Mouse (Mus musculus): ENCODE measurements at regions not wholly inside any gene's neighbourhood (a gene's known extent, or its start where the extent isn't known, plus 50 kb on each side); places are given as distances from the start of the nearest gene placed in this dataset.

DNA sequence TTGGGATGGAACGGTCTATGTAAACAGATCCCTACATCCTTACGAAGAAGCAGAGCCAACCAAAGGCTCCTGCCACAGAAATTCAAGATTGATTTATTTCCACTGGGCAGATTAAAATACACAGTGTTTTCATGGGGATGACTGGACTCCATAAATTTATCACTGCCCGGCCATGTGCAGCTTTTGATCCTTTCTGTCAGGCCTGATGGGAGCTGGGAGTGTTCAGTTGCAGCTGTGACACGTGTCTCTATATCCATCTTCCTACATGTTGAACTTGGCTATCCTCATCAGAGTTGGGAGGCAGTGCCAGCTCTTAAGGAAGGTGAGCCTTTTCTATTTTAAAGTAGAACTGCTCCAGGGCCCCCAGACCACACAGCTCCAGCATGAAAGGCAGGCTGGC lies 218.9 kb downstream of the Wdr11 start:
- H3K4me3 ChIP-seq (ENCODE audit: low read depth, low read length), result no peak overlapping the region
- no peak overlapping the region for H3K9ac ChIP-seq (ENCODE audit: low read depth, low read length)
- H3K36me3 ChIP-seq (ENCODE audit: control insufficient read depth, insufficient read depth, low read length), result no peaks in the 10 kb centered on the region
- no peaks in the 10 kb centered on the region for H3K4me1 ChIP-seq (ENCODE audit: control insufficient read depth, insufficient read depth, low read length)
- H3K9me3 ChIP-seq (replicated peaks; ENCODE audit: control insufficient read depth, low read length), result no peaks in the 10 kb centered on the region
- no peak overlapping the region for H3K27ac ChIP-seq (ENCODE audit: low read depth, low read length)
- H3K4me2 ChIP-seq, result no peak overlapping the region
- 64% methylated on average over 4 of the region's 4 CpGs for WGBS (ENCODE audit: insufficient replicate concordance)
- H3K27me3 ChIP-seq (ENCODE audit: control insufficient read depth, insufficient read depth, low read length), result no peaks in the 10 kb centered on the region
- ATAC-seq (replicated peaks; ENCODE audit: insufficient number of reproducible peaks, low FRiP score, low TSS enrichment), result no peak

DNA sequence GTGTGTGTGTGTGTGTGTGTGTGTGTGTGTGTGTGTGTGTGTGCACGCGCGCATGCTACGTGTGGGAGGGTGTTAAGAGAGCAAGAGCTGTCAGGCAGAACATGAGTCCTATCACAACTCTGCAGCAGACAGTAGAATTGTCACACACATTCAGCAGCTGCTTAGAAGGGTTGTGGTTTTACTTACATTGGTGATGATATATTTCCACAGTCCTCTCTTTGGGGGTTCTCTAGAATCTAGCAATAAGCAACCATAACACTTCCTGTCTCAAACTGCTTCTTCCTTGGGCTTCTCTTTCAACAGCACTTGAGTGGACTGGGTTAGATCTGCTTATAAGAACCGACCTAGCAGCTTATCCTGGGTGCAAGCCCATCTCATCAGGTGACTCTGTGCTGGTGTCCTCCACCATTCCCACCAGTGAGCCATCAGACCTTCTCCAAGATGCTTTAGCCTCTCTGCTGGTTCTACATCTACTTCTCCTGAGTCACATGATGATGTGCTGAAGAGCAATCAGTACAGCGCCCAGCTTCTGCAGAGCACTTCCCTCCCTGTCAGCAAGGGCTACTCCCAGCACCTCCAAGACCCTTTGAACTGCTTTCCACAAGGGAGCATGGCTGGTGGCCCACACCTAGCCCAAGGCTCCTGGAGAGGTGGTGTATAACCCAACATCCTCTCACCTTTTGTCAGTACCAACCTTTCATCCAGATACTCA lies 222.6 kb downstream of the Wdr11 start:
- Histone ChIP-seq H3K9me3 (replicated peaks; ENCODE audit: control insufficient read depth, low read length) (no peaks in the 10 kb centered on the region), H3K4me1 (ENCODE audit: control insufficient read depth, insufficient read depth, low read length) (no peaks in the 10 kb centered on the region), H3K27me3 (ENCODE audit: control insufficient read depth, insufficient read depth, low read length) (no peaks in the 10 kb centered on the region), H3K9ac (ENCODE audit: low read depth, low read length) (no peak overlapping the region), H3K4me2 (no peak overlapping the region), H3K36me3 (ENCODE audit: control insufficient read depth, insufficient read depth, low read length) (no peaks in the 10 kb centered on the region), H3K4me3 (ENCODE audit: low read depth, low read length) (no peak overlapping the region), H3K27ac (ENCODE audit: low read depth, low read length) (no peak overlapping the region)
- 61% methylated on average over 6 of the region's 6 CpGs for WGBS (ENCODE audit: insufficient replicate concordance)
- no peak for ATAC-seq (replicated peaks; ENCODE audit: insufficient number of reproducible peaks, low FRiP score, low TSS enrichment)

DNA sequence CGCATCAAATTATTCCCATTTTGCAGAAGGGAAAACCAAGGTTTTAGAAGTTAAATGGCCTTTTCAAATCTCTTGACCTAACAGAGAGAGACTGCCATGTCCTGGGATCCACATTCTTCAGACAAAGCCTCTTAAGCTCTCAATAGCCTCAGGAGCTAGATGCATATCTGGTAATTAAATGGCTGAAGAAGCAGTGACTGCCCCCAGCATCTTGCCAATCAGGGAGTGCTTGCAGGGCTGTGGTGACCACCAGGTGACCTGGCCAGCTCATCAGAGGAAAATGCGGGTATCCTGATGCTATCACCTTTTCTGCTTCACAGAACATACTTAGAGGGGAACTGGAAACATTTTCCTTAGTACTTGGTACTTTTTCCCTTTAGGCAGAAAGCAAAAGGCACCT lies 227.2 kb downstream of the Wdr11 start:
- Histone ChIP-seq H3K27ac (ENCODE audit: low read depth, low read length) (no peak overlapping the region), H3K9ac (ENCODE audit: low read depth, low read length) (no peak overlapping the region)
- WGBS (ENCODE audit: insufficient replicate concordance), result 76% methylated on average over 2 of the region's 2 CpGs

DNA sequence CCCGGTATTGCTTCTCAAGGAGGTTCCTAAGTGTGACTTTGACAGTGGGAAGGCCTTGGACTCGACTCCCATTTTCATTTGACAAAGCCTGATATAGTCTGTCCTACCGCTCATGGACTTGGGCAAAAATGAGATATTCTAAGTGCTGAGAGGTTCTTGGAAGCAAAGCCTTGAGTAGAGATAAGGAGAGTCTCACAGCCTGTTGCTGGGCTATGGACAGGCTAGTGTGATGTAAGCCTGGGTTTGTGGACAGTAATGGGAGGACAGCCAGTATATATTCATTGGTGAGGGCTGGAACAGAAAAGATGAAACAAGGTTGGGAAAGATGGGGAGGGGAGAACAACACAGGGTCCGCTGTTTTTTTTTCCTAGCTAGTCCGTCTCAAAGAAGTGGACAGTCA lies 228.0 kb downstream of the Wdr11 start:
- no peak overlapping the region for H3K4me2 ChIP-seq
- no peaks in the 10 kb centered on the region for H3K27me3 ChIP-seq (ENCODE audit: control insufficient read depth, insufficient read depth, low read length)
- no peak for ATAC-seq (replicated peaks; ENCODE audit: insufficient number of reproducible peaks, low FRiP score, low TSS enrichment)
- no peak overlapping the region for H3K9ac ChIP-seq (ENCODE audit: low read depth, low read length)
- no peak overlapping the region for H3K27ac ChIP-seq (ENCODE audit: low read depth, low read length)
- 62% methylated on average over 5 of the region's 5 CpGs for WGBS (ENCODE audit: insufficient replicate concordance)
- H3K4me3 ChIP-seq (ENCODE audit: low read depth, low read length), result no peak overlapping the region
- no peaks in the 10 kb centered on the region for H3K36me3 ChIP-seq (ENCODE audit: control insufficient read depth, insufficient read depth, low read length)
- H3K4me1 ChIP-seq (ENCODE audit: control insufficient read depth, insufficient read depth, low read length), result peaks cover 5% of the 10 kb centered on the region; the same call in 1 of the 2 replicates
- H3K9me3 ChIP-seq (replicated peaks; ENCODE audit: control insufficient read depth, low read length), result no peaks in the 10 kb centered on the region

More for the DNA sequence above, 227.2 kb downstream of the Wdr11 start:
- no peak overlapping the region for H3K4me3 ChIP-seq (ENCODE audit: low read depth, low read length)
- H3K4me1 ChIP-seq (ENCODE audit: control insufficient read depth, insufficient read depth, low read length), result peaks cover 5% of the 10 kb centered on the region; the same call in 1 of the 2 replicates
- no peak overlapping the region for H3K4me2 ChIP-seq
- no peaks in the 10 kb centered on the region for H3K27me3 ChIP-seq (ENCODE audit: control insufficient read depth, insufficient read depth, low read length)
- H3K9me3 ChIP-seq (replicated peaks; ENCODE audit: control insufficient read depth, low read length), result no peaks in the 10 kb centered on the region
- no peaks in the 10 kb centered on the region for H3K36me3 ChIP-seq (ENCODE audit: control insufficient read depth, insufficient read depth, low read length)
- no peak for ATAC-seq (replicated peaks; ENCODE audit: insufficient number of reproducible peaks, low FRiP score, low TSS enrichment)

DNA sequence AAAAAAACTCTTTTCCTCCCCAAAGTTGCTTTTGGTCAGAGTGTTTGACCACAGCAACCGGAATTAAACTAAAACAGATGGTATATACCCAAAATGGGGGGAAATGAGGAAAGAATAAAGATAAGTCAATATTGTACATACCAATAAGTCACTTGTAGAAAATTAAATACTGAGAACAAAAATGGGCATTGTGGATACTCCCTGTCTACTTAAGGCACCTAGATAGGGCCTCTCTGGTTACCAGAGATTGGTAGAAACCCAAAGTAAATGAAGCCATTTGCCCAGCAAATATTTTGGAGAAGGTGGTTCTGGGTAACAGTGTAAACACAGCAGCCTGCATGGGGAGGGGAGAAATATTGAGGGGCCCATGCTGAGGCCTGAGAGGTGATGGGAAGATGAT lies 237.3 kb downstream of the Wdr11 start:
- H3K36me3 ChIP-seq (ENCODE audit: control insufficient read depth, insufficient read depth, low read length), result no peaks in the 10 kb centered on the region
- no peak overlapping the region for H3K4me2 ChIP-seq
- no peak overlapping the region for H3K9ac ChIP-seq (ENCODE audit: low read depth, low read length)

DNA sequence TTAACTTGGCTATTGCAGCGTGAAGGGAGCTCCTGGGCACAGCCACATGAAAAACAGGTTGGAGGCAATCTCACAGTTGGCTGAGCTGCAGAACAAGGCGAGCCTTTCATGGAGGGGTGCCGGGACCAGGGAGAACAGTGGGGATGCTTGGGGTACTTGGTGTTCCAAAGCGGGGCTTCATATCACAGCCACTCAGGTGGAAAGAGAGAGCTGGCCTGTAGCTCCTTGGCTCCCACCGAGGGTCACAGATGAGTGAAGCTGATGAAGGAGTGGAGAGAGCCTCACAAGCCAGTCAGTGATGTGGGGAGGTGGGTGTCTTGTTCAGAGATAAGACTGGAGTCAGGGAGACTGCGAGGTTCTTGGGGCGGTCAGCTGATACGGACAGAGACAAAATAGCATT lies 241.2 kb downstream of the Wdr11 start:
- no peak overlapping the region for H3K4me2 ChIP-seq
- no peak for ATAC-seq (replicated peaks; ENCODE audit: insufficient number of reproducible peaks, low FRiP score, low TSS enrichment)
- no peak overlapping the region for H3K27ac ChIP-seq (ENCODE audit: low read depth, low read length)
- WGBS (ENCODE audit: insufficient replicate concordance), result 53% methylated on average over 8 of the region's 8 CpGs
- no peaks in the 10 kb centered on the region for H3K4me1 ChIP-seq (ENCODE audit: control insufficient read depth, insufficient read depth, low read length)
- H3K9ac ChIP-seq (ENCODE audit: low read depth, low read length), result no peak overlapping the region
- no peak overlapping the region for H3K4me3 ChIP-seq (ENCODE audit: low read depth, low read length)
- H3K27me3 ChIP-seq (ENCODE audit: control insufficient read depth, insufficient read depth, low read length), result no peaks in the 10 kb centered on the region
- H3K36me3 ChIP-seq (ENCODE audit: control insufficient read depth, insufficient read depth, low read length), result no peaks in the 10 kb centered on the region
- H3K9me3 ChIP-seq (replicated peaks; ENCODE audit: control insufficient read depth, low read length), result no peaks in the 10 kb centered on the region

More for the DNA sequence above, 237.3 kb downstream of the Wdr11 start:
- Histone ChIP-seq H3K27ac (ENCODE audit: low read depth, low read length) (no peak overlapping the region), H3K4me3 (ENCODE audit: low read depth, low read length) (no peak overlapping the region), H3K4me1 (ENCODE audit: control insufficient read depth, insufficient read depth, low read length) (no peaks in the 10 kb centered on the region), H3K27me3 (ENCODE audit: control insufficient read depth, insufficient read depth, low read length) (no peaks in the 10 kb centered on the region), H3K9me3 (replicated peaks; ENCODE audit: control insufficient read depth, low read length) (no peaks in the 10 kb centered on the region)
- 93% methylated on average over 1 of the region's 1 CpGs for WGBS (ENCODE audit: insufficient replicate concordance)
- ATAC-seq (replicated peaks; ENCODE audit: insufficient number of reproducible peaks, low FRiP score, low TSS enrichment), result no peak

- 83% methylated on average over 10 of the region's 10 CpGs for WGBS (ENCODE audit: insufficient replicate concordance)
- H3K9me3 ChIP-seq (replicated peaks; ENCODE audit: control insufficient read depth, low read length), result no peaks in the 10 kb centered on the region
- H3K27ac ChIP-seq (ENCODE audit: low read depth, low read length), result no peak overlapping the region
- no peak overlapping the region for H3K4me3 ChIP-seq (ENCODE audit: low read depth, low read length)
- H3K36me3 ChIP-seq (ENCODE audit: control insufficient read depth, insufficient read depth, low read length), result no peaks in the 10 kb centered on the region
- H3K4me1 ChIP-seq (ENCODE audit: control insufficient read depth, insufficient read depth, low read length), result no peaks in the 10 kb centered on the region
- no peak overlapping the region for H3K9ac ChIP-seq (ENCODE audit: low read depth, low read length)
- no peak for ATAC-seq (replicated peaks; ENCODE audit: insufficient number of reproducible peaks, low FRiP score, low TSS enrichment)
- no peaks in the 10 kb centered on the region for H3K27me3 ChIP-seq (ENCODE audit: control insufficient read depth, insufficient read depth, low read length)
- no peak overlapping the region for H3K4me2 ChIP-seq
Observed at GRCm38 (mm10) chr7:129842303-129843122, 250.8 kb downstream of the Wdr11 start.

GRCm38 (mm10) chr7:129847136-129847535 lies 255.5 kb downstream of the Wdr11 start:
- H3K9ac ChIP-seq (ENCODE audit: low read depth, low read length), result no peak overlapping the region
- no peak overlapping the region for H3K27ac ChIP-seq (ENCODE audit: low read depth, low read length)
- no peaks in the 10 kb centered on the region for H3K4me1 ChIP-seq (ENCODE audit: control insufficient read depth, insufficient read depth, low read length)
- H3K4me3 ChIP-seq (ENCODE audit: low read depth, low read length), result no peak overlapping the region
- no peak for ATAC-seq (replicated peaks; ENCODE audit: insufficient number of reproducible peaks, low FRiP score, low TSS enrichment)
- 67% methylated on average over 5 of the region's 5 CpGs for WGBS (ENCODE audit: insufficient replicate concordance)
- no peaks in the 10 kb centered on the region for H3K9me3 ChIP-seq (replicated peaks; ENCODE audit: control insufficient read depth, low read length)
- no peaks in the 10 kb centered on the region for H3K36me3 ChIP-seq (ENCODE audit: control insufficient read depth, insufficient read depth, low read length)
- H3K27me3 ChIP-seq (ENCODE audit: control insufficient read depth, insufficient read depth, low read length), result no peaks in the 10 kb centered on the region
- H3K4me2 ChIP-seq, result no peak overlapping the region

All from heart, embryonic 11.5 days (tissue).